Mouse (Mus musculus) midbrain, embryonic 16.5 days (tissue): Measurements from ENCODE around the gene Rcl1. TPM values are rescaled to one million over a fixed set of nuclear protein-coding genes. Genes with fewer than 3 reads are reported as not detected.

ENCODE experiments used
- ATAC-seq: fragments of 200-750 bp; cut with Nextera tagmentation; 2 replicates; pipeline ENCODE4 v1.8.0; 2017; ENCODE audit warnings: moderate TSS enrichment
- H3K27ac ChIP-seq: fragments of 300-500 bp; sonication (generic); 2 replicates; pipeline ENCODE4 v1.5.1; 2014; ENCODE audit warnings: mild to moderate bottlenecking, low read length, mixed read lengths
- H3K27me3 ChIP-seq: fragments of 300-500 bp; sonication (generic); 2 replicates; pipeline ENCODE4 v1.6.1; 2014; ENCODE audit warnings: low read depth, low read length, mixed read lengths; ENCODE audit not compliant: control insufficient read depth, insufficient read depth
- H3K36me3 ChIP-seq: fragments of 300-500 bp; sonication (generic); 2 replicates; pipeline ENCODE4 v1.6.1; 2014; ENCODE audit warnings: mild to moderate bottlenecking, low read length, moderate library complexity, mixed read lengths; ENCODE audit not compliant: control insufficient read depth, insufficient read depth
- H3K4me1 ChIP-seq: fragments of 300-500 bp; sonication (generic); 2 replicates; pipeline ENCODE4 v1.6.1; 2014; ENCODE audit warnings: mild to moderate bottlenecking, low read length, mixed read lengths; ENCODE audit not compliant: control insufficient read depth, insufficient read depth
- H3K4me2 ChIP-seq: fragments of 300-500 bp; sonication (generic); 2 replicates; pipeline ENCODE4 v1.6.1; 2014; ENCODE audit warnings: mild to moderate bottlenecking, low read length, mixed read lengths
- H3K4me3 ChIP-seq: fragments of 300-500 bp; sonication (generic); 2 replicates; pipeline ENCODE4 v1.5.1; 2014; ENCODE audit warnings: low read depth, mild to moderate bottlenecking, low read length, moderate library complexity, mixed read lengths
- H3K9ac ChIP-seq: fragments of 300-500 bp; sonication (generic); 2 replicates; pipeline ENCODE4 v1.6.1; 2014; ENCODE audit warnings: low read depth, low read length, mixed read lengths
- H3K9me3 ChIP-seq: fragments of 300-500 bp; sonication (generic); replicated peaks from 2 replicates; pipeline ENCODE4 v1.6.1; 2014; ENCODE audit warnings: mild to moderate bottlenecking, low read length, mixed read lengths; ENCODE audit not compliant: control insufficient read depth, poor library complexity, severe bottlenecking
- WGBS: fragments of 180-500 bp; shearing (Covaris S2); extraction: QIAGEN DNeasy Blood & Tissue Kit; methylation state at CpG from one replicate; pipeline ENCODE4 v1.1.7; 2014; 5-methylcytosine and 5-hydroxymethylcytosine counted together
- polyA plus RNA-seq: library from polyadenylated mRNA; unstranded; fragments of >200 nt; fragmentation: Nextera tagmentation; extraction: Ambion mirVana; gene quantifications from 2 replicates; pipeline ENCODE4 v1.2.1, GENCODE M21; 2015

The Rcl1 gene
- polyA plus RNA-seq, 1 experiment from 2014 or later, result 39.4 TPM

DNA sequence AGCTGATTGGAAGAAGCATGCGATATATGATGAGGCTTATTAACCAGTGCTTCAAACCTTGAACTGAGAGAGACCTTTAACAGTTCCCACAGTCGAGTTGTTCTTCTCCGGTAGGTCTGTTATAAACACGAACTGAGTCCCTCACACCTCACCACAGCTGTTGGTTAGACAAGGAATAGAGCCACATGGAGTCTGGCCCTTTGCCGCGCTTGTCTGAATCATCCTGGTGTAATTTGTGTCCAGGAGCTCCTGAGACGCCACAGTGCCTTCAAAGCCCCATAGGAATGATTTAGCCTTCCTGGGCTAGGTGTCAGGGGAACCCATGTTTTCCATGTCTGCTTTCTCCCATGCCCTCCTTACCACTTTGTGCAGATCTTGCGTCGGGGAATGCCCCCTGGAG is 20.2 kb downstream of the Rcl1 start:
- no peak overlapping the region for H3K9ac ChIP-seq
- no peaks in the 10 kb centered on the region for H3K9me3 ChIP-seq
- H3K27me3 ChIP-seq, result no peaks in the 10 kb centered on the region
- H3K4me3 ChIP-seq, result no peak overlapping the region
- WGBS, result 90% methylated on average over 9 of the region's 9 CpGs
- no peak overlapping the region for H3K4me2 ChIP-seq
- peaks cover 21% of the 10 kb centered on the region; the same call in 1 of the 2 replicates for H3K36me3 ChIP-seq
- no peaks in the 10 kb centered on the region for H3K4me1 ChIP-seq
- no peak for ATAC-seq
- H3K27ac ChIP-seq, result no peak overlapping the region

DNA sequence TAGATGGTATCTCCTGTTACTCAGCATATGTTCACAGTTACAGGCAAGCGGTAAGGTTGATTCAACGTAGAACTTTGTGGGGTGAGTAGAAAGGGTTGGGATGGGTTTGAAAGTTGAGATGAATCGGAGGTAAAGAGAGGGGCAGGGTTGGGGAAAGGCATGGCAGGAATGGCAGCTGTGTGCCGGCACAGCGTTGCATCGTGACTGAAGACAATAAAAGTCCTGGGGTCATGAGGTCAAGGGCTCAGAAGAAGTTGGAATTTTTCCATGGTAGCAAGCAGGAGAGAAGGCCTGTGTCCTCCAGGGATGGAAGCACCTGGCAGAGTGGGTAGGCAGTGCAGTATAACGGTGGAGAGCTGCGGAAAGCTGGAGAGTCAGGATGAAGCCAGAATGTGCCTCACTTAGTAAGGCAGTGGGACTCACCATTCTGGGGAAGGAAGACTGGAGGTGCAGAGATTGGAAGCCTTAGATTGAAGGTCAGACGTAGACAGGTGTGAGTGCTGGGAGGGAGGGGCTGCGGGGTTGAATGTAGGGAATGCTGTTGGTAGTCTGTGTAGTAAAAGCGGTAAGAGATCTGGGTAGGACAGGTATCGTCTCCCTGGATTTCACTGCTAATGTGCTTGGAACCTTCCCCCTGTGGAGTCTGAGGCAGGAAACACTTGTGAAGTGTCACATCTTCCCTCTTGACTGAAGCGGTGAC is 23.9 kb downstream of the Rcl1 start:
- Histone ChIP-seq H3K9ac (no peak overlapping the region), H3K27me3 (no peaks in the 10 kb centered on the region), H3K9me3 (no peaks in the 10 kb centered on the region), H3K36me3 (peaks cover 13% of the 10 kb centered on the region), H3K27ac (no peak overlapping the region), H3K4me1 (no peaks in the 10 kb centered on the region), H3K4me3 (no peak overlapping the region), H3K4me2 (no peak overlapping the region)
- ATAC-seq, result no peak
- WGBS, result 90% methylated on average over 13 of the region's 13 CpGs

DNA sequence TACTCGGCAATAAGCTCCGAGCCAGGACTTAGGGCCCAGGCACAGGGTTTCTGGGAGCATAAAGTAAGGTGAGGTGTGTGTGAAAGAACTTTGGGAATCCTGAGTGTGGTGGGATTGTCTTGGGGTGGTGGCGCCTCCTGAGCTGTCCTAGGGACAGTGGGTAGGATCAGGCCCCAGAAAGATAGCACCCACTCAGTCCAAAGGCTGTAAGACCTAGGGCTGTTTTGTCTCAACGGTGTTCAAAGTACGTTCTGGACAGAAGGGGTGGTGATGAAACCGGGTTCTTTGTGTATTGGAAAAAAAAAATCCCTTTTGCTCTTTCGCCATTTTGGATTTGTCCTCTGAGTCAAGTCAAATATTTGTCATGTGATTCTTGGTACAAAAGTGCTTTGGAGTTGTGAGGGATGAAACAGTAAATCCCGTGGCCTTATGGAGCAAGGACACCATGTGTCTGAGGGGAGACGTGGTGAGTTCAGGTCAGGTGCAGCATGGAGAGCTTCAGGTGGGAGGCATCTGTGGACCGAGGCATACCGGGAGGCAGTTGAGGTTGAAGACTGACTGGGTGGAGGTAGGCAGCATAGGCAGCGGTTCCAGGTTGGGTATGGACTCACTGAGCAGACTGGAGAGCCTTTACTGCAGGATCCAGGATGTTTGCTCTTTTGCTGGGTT is 25.3 kb downstream of the Rcl1 start:
- H3K9me3 ChIP-seq, result no peaks in the 10 kb centered on the region
- no peak overlapping the region for H3K4me2 ChIP-seq
- no peak overlapping the region for H3K4me3 ChIP-seq
- 96% methylated on average over 12 of the region's 12 CpGs for WGBS
- peaks cover 14% of the 10 kb centered on the region for H3K36me3 ChIP-seq
- H3K4me1 ChIP-seq, result no peaks in the 10 kb centered on the region
- H3K9ac ChIP-seq, result no peak overlapping the region
- H3K27ac ChIP-seq, result no peak overlapping the region
- ATAC-seq, result no peak
- H3K27me3 ChIP-seq, result no peaks in the 10 kb centered on the region

DNA sequence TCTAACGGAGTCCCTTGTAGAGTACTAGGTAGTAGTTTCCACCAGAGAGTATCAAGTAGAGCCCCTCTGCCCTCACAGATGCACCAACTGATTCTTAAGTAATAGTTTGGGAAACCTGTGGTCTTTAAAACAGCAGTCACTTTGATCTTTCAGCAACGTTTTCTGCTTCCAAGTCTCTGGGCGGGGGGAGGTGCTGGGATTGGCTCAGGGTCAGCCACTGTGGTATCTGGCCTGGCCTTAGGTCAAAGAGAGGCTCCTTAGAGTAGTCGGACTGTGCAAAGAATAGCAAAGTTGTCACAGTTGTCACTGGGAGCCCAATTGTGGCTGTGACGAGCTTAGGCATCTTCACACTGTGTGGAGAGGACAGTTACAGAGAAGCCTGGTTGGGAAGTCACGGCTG is 26.2 kb downstream of the Rcl1 start:
- no peak overlapping the region for H3K4me3 ChIP-seq
- no peak overlapping the region for H3K27ac ChIP-seq
- H3K36me3 ChIP-seq, result peaks cover 10% of the 10 kb centered on the region; the same call in 1 of the 2 replicates
- H3K4me2 ChIP-seq, result no peak overlapping the region
- no peak overlapping the region for H3K9ac ChIP-seq
- no peak for ATAC-seq
- no peaks in the 10 kb centered on the region for H3K4me1 ChIP-seq
- no peaks in the 10 kb centered on the region for H3K27me3 ChIP-seq
- H3K9me3 ChIP-seq, result no peaks in the 10 kb centered on the region
- 60% methylated on average over 6 of the region's 6 CpGs for WGBS

DNA sequence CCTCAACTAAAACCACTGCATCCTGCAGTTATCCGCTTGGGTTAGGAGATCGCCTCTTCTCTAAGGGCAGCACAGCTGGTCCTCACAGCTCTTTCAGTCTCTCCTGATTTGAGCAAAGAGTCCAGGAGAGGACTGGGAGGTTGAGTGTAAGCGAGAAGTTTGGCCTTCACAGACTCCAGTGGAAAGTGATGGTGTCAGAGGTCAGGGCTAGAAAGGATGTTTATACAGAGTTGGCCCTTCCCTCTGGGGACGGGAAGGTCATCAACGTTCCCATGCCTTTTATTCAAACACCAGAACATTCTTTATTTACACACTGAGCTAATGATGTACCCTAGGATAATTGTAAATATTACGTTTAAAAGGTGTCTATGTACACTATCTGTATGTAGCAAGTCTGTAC is 27.0 kb downstream of the Rcl1 start:
- no peaks in the 10 kb centered on the region for H3K27me3 ChIP-seq
- H3K4me3 ChIP-seq, result no peak overlapping the region
- no peak overlapping the region for H3K4me2 ChIP-seq
- no peak overlapping the region for H3K27ac ChIP-seq
- no peak overlapping the region for H3K9ac ChIP-seq
- no peaks in the 10 kb centered on the region for H3K9me3 ChIP-seq
- no peak for ATAC-seq
- H3K36me3 ChIP-seq, result peaks cover 10% of the 10 kb centered on the region; the same call in 1 of the 2 replicates
- no peaks in the 10 kb centered on the region for H3K4me1 ChIP-seq
- 86% methylated on average over 6 of the region's 6 CpGs for WGBS

DNA sequence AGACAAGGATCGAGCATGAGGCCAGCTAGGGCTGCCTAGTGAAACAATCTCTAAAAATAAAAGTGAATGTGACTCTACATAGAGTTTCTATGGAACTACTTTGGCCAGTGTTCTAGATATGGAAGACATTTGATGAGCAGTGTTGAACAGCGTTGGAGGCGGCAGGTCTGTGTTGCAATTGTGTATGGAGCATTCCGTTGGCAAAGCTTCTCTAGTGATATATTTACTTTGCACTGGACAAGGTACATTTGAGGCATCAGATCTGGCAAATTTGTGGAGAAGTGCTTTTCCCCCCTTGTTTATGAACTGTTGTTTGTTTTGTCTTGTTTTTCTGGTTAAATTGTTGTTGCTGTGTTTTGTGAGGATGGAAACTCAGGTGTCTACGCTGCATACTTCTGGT is 28.4 kb downstream of the Rcl1 start:
- Histone ChIP-seq H3K4me2 (no peak overlapping the region), H3K4me3 (no peak overlapping the region), H3K9ac (no peak overlapping the region), H3K27me3 (no peaks in the 10 kb centered on the region), H3K9me3 (no peaks in the 10 kb centered on the region), H3K27ac (no peak overlapping the region), H3K36me3 (peaks cover 6% of the 10 kb centered on the region; the same call in 1 of the 2 replicates), H3K4me1 (no peaks in the 10 kb centered on the region)
- 95% methylated on average over 5 of the region's 5 CpGs for WGBS
- ATAC-seq, result no peak

DNA sequence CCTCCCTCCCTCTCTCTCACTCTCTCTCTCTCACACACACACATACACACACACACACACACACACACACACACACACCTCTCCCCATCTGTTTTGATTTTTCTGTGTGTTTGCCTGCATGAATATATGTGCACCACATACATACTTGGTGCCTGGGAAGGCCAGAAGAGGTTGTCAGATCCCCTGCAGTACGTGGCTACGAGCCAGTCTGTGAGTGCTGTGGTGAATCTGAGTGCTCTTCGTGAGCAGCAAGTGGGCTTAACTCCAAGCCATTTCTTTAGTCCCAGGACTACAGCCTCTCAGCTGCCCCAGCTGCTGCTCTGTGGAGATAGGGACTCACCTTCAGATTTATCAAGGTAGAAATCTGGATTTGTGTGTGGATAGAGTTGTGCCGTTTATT is 30.0 kb downstream of the Rcl1 start:
- H3K27me3 ChIP-seq, result no peaks in the 10 kb centered on the region
- ATAC-seq, result no peak
- peaks cover 11% of the 10 kb centered on the region; the same call in 1 of the 2 replicates for H3K36me3 ChIP-seq
- WGBS, result 91% methylated on average over 4 of the region's 4 CpGs
- no peaks in the 10 kb centered on the region for H3K9me3 ChIP-seq
- H3K4me2 ChIP-seq, result no peak overlapping the region
- H3K4me3 ChIP-seq, result no peak overlapping the region
- H3K4me1 ChIP-seq, result no peaks in the 10 kb centered on the region
- no peak overlapping the region for H3K27ac ChIP-seq
- H3K9ac ChIP-seq, result no peak overlapping the region

DNA sequence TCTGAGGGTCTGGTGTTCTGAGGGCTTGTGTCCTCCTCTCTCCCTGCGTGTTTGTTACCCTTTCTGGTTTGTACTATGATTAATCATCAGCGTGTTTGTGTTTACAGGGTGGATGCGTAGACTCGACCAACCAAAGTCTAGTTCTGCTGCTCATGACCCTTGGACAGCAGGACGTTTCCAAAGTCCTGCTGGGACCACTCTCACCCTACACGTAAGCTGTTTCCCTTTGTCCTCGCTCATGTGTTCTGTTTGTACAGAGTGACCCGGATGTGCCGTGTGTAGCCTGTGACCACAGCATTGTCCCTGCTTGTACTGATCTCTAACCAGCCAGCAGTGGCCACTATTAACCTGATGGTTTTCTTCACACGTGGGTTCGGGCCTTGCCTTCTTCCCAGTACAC is 33.1 kb downstream of the Rcl1 start:
- H3K4me1 ChIP-seq, result no peaks in the 10 kb centered on the region
- H3K27ac ChIP-seq, result no peak overlapping the region
- no peaks in the 10 kb centered on the region for H3K9me3 ChIP-seq
- ATAC-seq, result no peak
- H3K27me3 ChIP-seq, result no peaks in the 10 kb centered on the region
- WGBS, result 91% methylated on average over 11 of the region's 11 CpGs
- peaks cover 7% of the 10 kb centered on the region; the same call in 1 of the 2 replicates for H3K36me3 ChIP-seq
- no peak overlapping the region for H3K9ac ChIP-seq
- no peak overlapping the region for H3K4me3 ChIP-seq
- no peak overlapping the region for H3K4me2 ChIP-seq

DNA sequence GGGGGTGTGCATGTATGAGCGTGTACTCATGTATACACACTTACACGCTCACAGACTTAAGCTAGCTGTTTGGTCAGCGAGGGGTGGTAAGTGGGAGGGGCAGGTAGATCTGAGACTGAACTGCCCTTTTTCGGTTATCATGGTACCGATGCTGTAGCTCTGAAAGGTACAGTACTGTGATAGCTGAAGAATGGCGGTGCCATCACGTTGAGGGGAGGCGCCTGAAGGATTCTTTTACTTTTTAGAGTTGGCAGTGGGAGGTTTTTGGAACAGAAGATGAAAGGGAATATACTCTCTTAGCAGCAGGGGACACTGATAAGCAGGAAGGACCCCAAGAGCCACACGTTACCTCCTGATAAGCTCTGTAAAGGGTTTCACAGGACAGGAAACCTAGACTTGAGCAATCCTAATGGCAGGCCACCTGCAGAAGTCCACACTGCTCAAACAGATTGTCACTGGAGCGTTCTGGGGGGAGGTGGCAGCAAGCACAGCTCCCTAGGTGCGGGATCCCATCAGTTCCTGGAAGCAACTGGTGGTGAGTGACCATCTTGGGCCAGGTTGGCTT is 34.1 kb downstream of the Rcl1 start:
- peaks cover 7% of the 10 kb centered on the region; the same call in 1 of the 2 replicates for H3K36me3 ChIP-seq
- no peak overlapping the region for H3K27ac ChIP-seq
- no peaks in the 10 kb centered on the region for H3K27me3 ChIP-seq
- H3K4me1 ChIP-seq, result no peaks in the 10 kb centered on the region
- no peak overlapping the region for H3K9ac ChIP-seq
- no peak overlapping the region for H3K4me3 ChIP-seq
- no peaks in the 10 kb centered on the region for H3K9me3 ChIP-seq
- no peak overlapping the region for H3K4me2 ChIP-seq
- 90% methylated on average over 11 of the region's 11 CpGs for WGBS
- ATAC-seq, result no peak
